Mouse (Mus musculus) cerebellum, adult 2 months (tissue): ENCODE data around the gene Ms4a4d.

ENCODE experiments used
- CTCF ChIP-seq: fragments of 200-500 bp; IDR thresholded peaks from 2 replicates; pipeline ENCODE4 v1.5.1; 2011; ENCODE audit warnings: low read depth, mild to moderate bottlenecking, control low read depth, low read length, moderate library complexity, borderline replicate concordance; ENCODE audit not compliant: insufficient read depth
- POLR2A ChIP-seq: fragments of 200-500 bp; IDR thresholded peaks from 2 replicates; pipeline ENCODE4 v1.6.1; 2011; ENCODE audit warnings: low read length, control low read depth, borderline replicate concordance; ENCODE audit not compliant: insufficient read depth

GRCm38 (mm10) chr19:11516845-11517244 lies 19.8 kb upstream of the Ms4a4d start:
- TF ChIP-seq CTCF, result no peak
- no peak for TF ChIP-seq POLR2A
